Mouse (Mus musculus) hindbrain, embryonic 16.5 days (tissue): ENCODE results near the gene Vwa2. TPM values are rescaled to one million over a fixed set of nuclear protein-coding genes. Genes with fewer than 3 reads are reported as not detected.

ENCODE experiments used
- ATAC-seq: fragments of 200-750 bp; cut with Nextera tagmentation; 2 replicates; pipeline ENCODE4 v1.8.0; 2017; ENCODE audit warnings: moderate TSS enrichment, moderate library complexity
- H3K27ac ChIP-seq: fragments of 300-500 bp; sonication (generic); 2 replicates; pipeline ENCODE4 v1.5.1; 2014; ENCODE audit warnings: low read depth, mild to moderate bottlenecking, control low read depth, low read length, moderate library complexity
- H3K27me3 ChIP-seq: fragments of 300-500 bp; sonication (generic); replicated peaks from 2 replicates; pipeline ENCODE4 v1.6.1; 2014; ENCODE audit warnings: low read length; ENCODE audit not compliant: control insufficient read depth, insufficient read depth
- H3K36me3 ChIP-seq: fragments of 300-500 bp; sonication (generic); 2 replicates; pipeline ENCODE4 v1.6.1; 2014; ENCODE audit warnings: mild to moderate bottlenecking, low read length, moderate library complexity, mixed read lengths; ENCODE audit not compliant: control insufficient read depth, insufficient read depth
- H3K4me1 ChIP-seq: fragments of 300-500 bp; sonication (generic); 2 replicates; pipeline ENCODE4 v1.6.1; 2014; ENCODE audit warnings: low read depth, low read length; ENCODE audit not compliant: control insufficient read depth, insufficient read depth
- H3K4me2 ChIP-seq: fragments of 300-500 bp; sonication (generic); 2 replicates; pipeline ENCODE4 v1.6.1; 2014; ENCODE audit warnings: mild to moderate bottlenecking, low read length, control low read depth, moderate library complexity
- H3K4me3 ChIP-seq: fragments of 300-500 bp; sonication (generic); 2 replicates; pipeline ENCODE4 v1.5.1; 2014; ENCODE audit warnings: mild to moderate bottlenecking, low read length, control low read depth, moderate library complexity
- H3K9ac ChIP-seq: fragments of 300-500 bp; sonication (generic); 2 replicates; pipeline ENCODE4 v1.6.1; 2014; ENCODE audit warnings: low read depth, mild to moderate bottlenecking, control low read depth, low read length, moderate library complexity
- H3K9me3 ChIP-seq: fragments of 300-500 bp; sonication (generic); 2 replicates; pipeline ENCODE4 v1.6.1; 2014; ENCODE audit warnings: mild to moderate bottlenecking, low read length, moderate library complexity; ENCODE audit not compliant: control insufficient read depth
- WGBS: fragments of 180-500 bp; shearing (Covaris S2); extraction: QIAGEN DNeasy Blood & Tissue Kit; methylation state at CpG from one replicate; pipeline ENCODE4 v1.1.7; 2014; 5-methylcytosine and 5-hydroxymethylcytosine counted together
- polyA plus RNA-seq: library from polyadenylated mRNA; unstranded; fragments of >200 nt; fragmentation: Nextera tagmentation; extraction: Ambion mirVana; gene quantifications from 2 replicates; pipeline ENCODE4 v1.2.1, GENCODE M21; 2015

Gene Vwa2
- polyA plus RNA-seq, 1 experiment from 2014 or later = 0.75 TPM

DNA sequence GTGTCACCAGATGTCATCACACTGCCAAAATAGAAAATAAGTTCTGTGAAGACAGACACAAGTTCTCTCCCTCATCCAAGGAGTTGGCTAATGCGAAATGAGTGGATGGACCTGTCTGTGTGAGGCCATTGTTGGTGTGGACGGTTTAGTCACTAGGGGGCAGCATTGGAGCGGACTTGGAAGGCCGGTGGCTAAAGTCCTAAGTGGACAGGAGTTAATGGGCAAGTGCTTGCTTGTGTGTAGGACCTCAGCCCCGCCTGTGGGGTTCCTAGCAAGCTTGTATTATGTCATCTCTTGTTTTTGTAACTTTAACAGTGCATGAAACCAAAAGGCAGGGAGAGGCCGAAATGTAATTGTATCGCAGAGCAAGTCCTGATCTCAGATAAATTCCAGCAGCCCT, 45.6 kb downstream of the Vwa2 start:
- peak; percentile 91 for ATAC-seq
- H3K27ac ChIP-seq = no peak overlapping the region
- H3K36me3 ChIP-seq = no peaks in the 10 kb centered on the region
- H3K4me2 ChIP-seq = no peak overlapping the region
- H3K4me1 ChIP-seq = no peaks in the 10 kb centered on the region
- H3K27me3 ChIP-seq = no peaks in the 10 kb centered on the region
- 29% methylated on average over 7 of the region's 7 CpGs for WGBS
- H3K9me3 ChIP-seq = no peaks in the 10 kb centered on the region
- H3K9ac ChIP-seq = no peak overlapping the region
- no peak overlapping the region for H3K4me3 ChIP-seq

DNA sequence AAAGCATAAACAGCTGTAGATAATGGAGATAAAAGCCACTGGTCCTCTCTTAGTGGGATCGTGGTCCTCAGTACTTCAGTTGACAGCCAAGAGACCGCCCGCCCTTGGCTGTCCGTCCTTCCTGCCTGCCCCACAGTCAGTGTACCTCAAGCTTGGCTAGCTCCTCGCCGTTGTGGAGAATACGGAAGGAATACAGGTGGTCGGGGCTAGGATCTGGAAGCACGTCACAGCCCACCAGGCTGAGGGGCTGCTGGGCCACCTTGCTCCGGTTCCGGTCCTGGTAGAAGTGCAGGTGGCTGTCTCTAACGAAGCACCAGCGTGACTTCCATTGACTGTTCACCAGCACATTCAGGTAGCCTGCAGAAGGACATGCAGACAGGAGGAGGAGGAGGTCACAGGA, 46.2 kb downstream of the Vwa2 start:
- ATAC-seq = no peak
- no peak overlapping the region for H3K4me3 ChIP-seq
- no peak overlapping the region for H3K9ac ChIP-seq
- no peaks in the 10 kb centered on the region for H3K36me3 ChIP-seq
- WGBS = 85% methylated on average over 13 of the region's 13 CpGs
- H3K27me3 ChIP-seq = no peaks in the 10 kb centered on the region
- no peaks in the 10 kb centered on the region for H3K4me1 ChIP-seq
- no peak overlapping the region for H3K27ac ChIP-seq
- H3K9me3 ChIP-seq = no peaks in the 10 kb centered on the region
- H3K4me2 ChIP-seq = no peak overlapping the region

DNA sequence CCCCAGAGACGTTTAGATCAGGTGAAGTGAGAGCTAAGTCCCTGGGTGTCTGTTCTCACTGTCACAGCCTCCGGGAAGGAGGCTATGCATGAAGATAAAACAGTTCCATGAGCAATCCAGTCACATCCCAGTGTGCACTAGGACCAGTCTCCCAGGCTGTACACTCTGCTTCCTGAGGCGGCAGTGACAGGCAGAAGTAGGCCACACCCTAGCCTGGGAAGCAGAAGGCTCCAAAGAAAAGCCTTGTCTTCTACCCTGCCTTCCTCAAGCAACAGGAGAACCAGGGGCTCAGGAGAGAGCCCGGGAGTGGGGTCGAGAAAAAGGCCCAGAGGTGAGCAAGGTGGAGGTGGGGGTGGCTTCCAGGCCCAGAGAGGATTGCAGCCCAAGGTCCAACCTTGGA, 47.7 kb downstream of the Vwa2 start:
- no peak overlapping the region for H3K9ac ChIP-seq
- H3K4me3 ChIP-seq = no peak overlapping the region
- no peak overlapping the region for H3K4me2 ChIP-seq
- no peaks in the 10 kb centered on the region for H3K36me3 ChIP-seq
- no peaks in the 10 kb centered on the region for H3K27me3 ChIP-seq
- no peak overlapping the region for H3K27ac ChIP-seq
- ATAC-seq = no peak
- no peaks in the 10 kb centered on the region for H3K4me1 ChIP-seq
- no peaks in the 10 kb centered on the region for H3K9me3 ChIP-seq
- 67% methylated on average over 5 of the region's 5 CpGs for WGBS

DNA sequence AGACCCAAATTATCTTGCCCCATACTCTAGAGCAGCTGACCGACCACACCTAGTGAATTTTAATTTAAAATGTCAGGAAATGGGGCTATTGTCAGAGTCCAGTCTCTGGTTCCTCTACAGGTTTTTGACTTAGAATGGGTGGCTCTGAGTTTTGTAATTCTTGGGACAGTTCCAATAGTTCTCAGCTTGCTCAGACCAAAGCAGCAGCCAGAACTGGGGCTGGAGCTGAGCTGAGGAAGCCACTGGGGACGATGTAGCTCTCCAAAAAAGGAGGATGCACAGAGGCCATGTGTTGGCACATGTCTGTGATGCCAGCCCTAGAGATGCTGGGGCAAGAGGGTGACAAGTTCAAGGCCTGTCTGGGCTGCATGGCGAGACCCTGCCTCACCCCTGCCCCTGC, 55.3 kb downstream of the Vwa2 start:
- Histone ChIP-seq H3K27me3 (no peaks in the 10 kb centered on the region), H3K9ac (no peak overlapping the region), H3K9me3 (no peaks in the 10 kb centered on the region), H3K4me2 (no peak overlapping the region), H3K27ac (no peak overlapping the region), H3K4me3 (no peak overlapping the region), H3K36me3 (no peaks in the 10 kb centered on the region), H3K4me1 (no peaks in the 10 kb centered on the region)
- 76% methylated on average over 3 of the region's 3 CpGs for WGBS
- ATAC-seq = no peak

DNA sequence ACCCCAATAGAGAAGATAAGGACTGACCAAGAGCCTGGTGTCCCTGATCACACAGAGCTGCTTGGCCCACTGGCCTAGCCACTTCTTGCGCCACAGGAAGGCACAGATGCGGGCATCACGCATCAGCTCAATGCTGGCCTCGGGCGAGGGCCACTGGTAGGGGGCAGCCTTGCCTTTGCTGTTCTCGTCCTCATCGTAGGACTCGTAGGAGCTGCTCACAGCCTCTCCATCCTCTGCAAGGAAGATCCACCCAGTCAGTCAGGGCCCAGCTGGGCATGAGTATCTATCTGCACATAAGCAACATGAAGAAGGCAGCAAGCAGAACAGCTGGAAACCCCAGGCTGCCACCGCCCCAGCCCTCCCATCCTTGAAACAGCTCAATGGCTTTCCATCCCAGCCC, 56.0 kb downstream of the Vwa2 start:
- no peak for ATAC-seq
- Histone ChIP-seq H3K9ac (no peak overlapping the region), H3K9me3 (no peaks in the 10 kb centered on the region), H3K4me2 (no peak overlapping the region), H3K27ac (no peak overlapping the region), H3K4me1 (no peaks in the 10 kb centered on the region), H3K36me3 (no peaks in the 10 kb centered on the region), H3K4me3 (no peak overlapping the region), H3K27me3 (no peaks in the 10 kb centered on the region)
- WGBS = 88% methylated on average over 9 of the region's 9 CpGs

DNA sequence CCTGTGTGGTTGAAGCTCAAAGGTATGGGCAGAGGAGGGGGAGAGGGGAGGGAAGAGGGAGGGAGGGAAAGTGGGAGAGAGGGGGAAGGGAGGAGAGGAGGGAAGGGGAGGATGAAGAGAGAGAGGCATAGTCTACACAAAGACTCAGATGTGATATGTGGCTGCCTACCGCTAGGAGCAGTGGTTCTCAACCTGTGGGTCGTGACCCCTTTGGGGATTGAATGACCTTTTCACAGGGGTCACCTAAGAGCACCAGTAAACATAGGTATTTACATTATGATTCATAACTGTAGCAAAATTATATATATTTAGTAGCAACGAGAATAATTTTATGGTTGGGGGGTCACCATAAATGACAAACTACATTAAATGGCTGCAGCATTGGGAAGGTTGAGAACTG, 59.8 kb downstream of the Vwa2 start:
- H3K36me3 ChIP-seq = no peaks in the 10 kb centered on the region
- no peak overlapping the region for H3K27ac ChIP-seq
- H3K27me3 ChIP-seq = no peaks in the 10 kb centered on the region
- ATAC-seq = no peak
- H3K4me1 ChIP-seq = no peaks in the 10 kb centered on the region
- no peak overlapping the region for H3K9ac ChIP-seq
- no peaks in the 10 kb centered on the region for H3K9me3 ChIP-seq
- H3K4me3 ChIP-seq = no peak overlapping the region
- WGBS = 81% methylated on average over 3 of the region's 3 CpGs
- no peak overlapping the region for H3K4me2 ChIP-seq

DNA sequence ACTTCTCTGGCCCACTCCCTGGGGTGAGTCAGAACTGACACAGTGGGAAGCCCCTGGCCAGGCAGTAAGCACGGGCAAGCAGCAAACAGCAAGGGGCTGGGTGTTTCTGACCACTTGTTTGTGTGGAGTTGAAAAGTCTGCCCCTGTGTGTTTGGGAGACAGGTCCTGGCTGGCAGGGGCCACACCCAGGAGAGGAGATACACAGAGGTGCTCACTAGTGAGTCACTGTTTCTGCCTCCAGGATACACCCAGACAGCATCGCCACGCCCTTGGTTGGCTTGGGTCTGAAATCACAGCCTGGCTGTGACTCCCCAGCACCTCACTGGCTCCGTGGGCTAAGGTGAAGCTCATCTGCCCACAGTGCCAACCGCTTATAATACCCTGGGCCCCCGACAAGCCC, 61.1 kb downstream of the Vwa2 start:
- Histone ChIP-seq H3K27me3 (no peaks in the 10 kb centered on the region), H3K4me2 (no peak overlapping the region), H3K4me1 (no peaks in the 10 kb centered on the region), H3K36me3 (no peaks in the 10 kb centered on the region), H3K27ac (no peak overlapping the region), H3K9me3 (no peaks in the 10 kb centered on the region), H3K9ac (no peak overlapping the region), H3K4me3 (no peak overlapping the region)
- 90% methylated on average over 6 of the region's 6 CpGs for WGBS
- no peak for ATAC-seq

DNA sequence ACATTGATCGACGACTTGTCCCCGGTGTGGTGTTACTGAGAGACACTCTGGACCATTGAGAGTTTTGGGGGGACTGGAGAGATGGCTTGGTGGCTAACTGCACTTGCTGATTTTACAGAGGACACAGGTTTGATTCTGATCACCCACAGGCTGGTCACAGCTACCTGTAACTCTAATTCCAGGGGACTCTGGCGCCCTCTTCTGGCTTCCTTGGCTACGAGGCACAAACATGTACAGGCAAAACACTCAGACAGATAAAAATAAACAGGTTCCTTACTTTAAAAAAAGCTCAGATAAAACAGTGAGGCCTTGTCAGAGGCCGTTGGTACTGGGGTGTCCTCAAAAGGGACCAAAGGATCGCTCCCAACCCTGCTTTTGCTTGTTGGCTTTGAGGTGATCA, 61.7 kb downstream of the Vwa2 start:
- 88% methylated on average over 7 of the region's 7 CpGs for WGBS
- Histone ChIP-seq H3K27me3 (no peaks in the 10 kb centered on the region), H3K9ac (no peak overlapping the region), H3K36me3 (no peaks in the 10 kb centered on the region), H3K27ac (no peak overlapping the region), H3K4me2 (no peak overlapping the region), H3K4me1 (no peaks in the 10 kb centered on the region), H3K4me3 (no peak overlapping the region), H3K9me3 (no peaks in the 10 kb centered on the region)
- no peak for ATAC-seq

DNA sequence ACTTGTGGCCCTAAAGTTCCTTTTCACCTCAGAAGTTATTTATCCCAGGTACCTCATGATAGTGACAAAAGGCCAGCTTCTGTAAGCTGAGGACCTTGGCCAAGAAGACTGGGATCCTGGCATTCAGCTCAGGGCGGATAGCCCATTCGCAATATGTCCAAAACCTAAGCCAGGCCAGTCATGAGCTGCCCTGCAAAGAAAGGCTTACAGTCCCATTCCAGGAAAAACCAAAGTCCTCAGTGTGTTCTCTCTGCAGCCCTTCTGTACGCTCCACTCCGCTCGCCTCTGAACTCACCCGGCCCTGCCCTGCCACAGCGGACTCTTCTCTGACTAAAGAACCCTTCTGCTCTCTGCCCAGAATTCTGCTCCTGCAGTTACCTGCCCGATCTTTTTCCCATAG, 62.2 kb downstream of the Vwa2 start:
- ATAC-seq = no peak
- H3K36me3 ChIP-seq = no peaks in the 10 kb centered on the region
- H3K27ac ChIP-seq = no peak overlapping the region
- H3K4me3 ChIP-seq = no peak overlapping the region
- H3K27me3 ChIP-seq = no peaks in the 10 kb centered on the region
- H3K4me1 ChIP-seq = no peaks in the 10 kb centered on the region
- H3K9ac ChIP-seq = no peak overlapping the region
- no peak overlapping the region for H3K4me2 ChIP-seq
- 96% methylated on average over 8 of the region's 8 CpGs for WGBS
- H3K9me3 ChIP-seq = no peaks in the 10 kb centered on the region

DNA sequence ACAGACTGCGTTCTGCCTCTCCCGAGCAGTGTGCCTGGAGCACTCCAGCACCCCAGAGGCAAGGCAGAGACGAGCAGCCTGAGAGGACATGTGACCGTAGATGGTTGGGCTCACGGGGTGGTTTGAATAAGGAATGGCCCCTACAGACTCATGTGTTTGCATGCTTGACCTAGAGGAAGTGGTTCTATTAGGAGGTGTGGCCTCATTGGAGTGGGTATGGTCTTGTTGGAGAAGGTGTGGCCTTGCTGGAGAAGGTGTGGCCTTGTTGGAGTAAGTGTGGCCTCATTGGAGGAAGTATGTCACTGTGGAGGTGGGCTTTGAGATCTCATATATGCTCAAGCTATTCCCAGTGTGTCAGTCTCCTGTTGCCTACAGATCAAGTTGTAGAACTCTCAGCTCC, 63.9 kb downstream of the Vwa2 start:
- no peak overlapping the region for H3K9ac ChIP-seq
- H3K4me1 ChIP-seq = no peaks in the 10 kb centered on the region
- H3K27ac ChIP-seq = no peak overlapping the region
- no peaks in the 10 kb centered on the region for H3K36me3 ChIP-seq
- no peak for ATAC-seq
- H3K4me2 ChIP-seq = no peak overlapping the region
- 95% methylated on average over 5 of the region's 5 CpGs for WGBS
- H3K27me3 ChIP-seq = no peaks in the 10 kb centered on the region
- H3K9me3 ChIP-seq = no peaks in the 10 kb centered on the region
- H3K4me3 ChIP-seq = no peak overlapping the region
